Mouse (Mus musculus) urinary bladder, postnatal 10 days (tissue): Measurements from ENCODE around the gene Hist1h2ap.
"Not testable (repeated sequence)": the region's sequence is repeated elsewhere in the genome, so short reads cannot be mapped to it uniquely, and the experiment has no call there.

ENCODE experiments used
- DNase-seq: peaks from one replicate; pipeline ENCODE4 v3.0.0; 2022; ENCODE audit warnings: low spot score

The Hist1h2ap gene

GRCm38 (mm10) chr13:21833461-21833860, at the start of gene Hist1h2ap, which contains the start of gene Hist1h2br:
Hist1h2ap (minus strand) TSS chr13:21833507.
Hist1h2br (plus strand) TSS chr13:21833743.
- DNase-seq: not testable (repeated sequence)

- no peak for DNase-seq
Observed at GRCm38 (mm10) chr13:21882760-21883405, 49.6 kb upstream of the Hist1h2ap start.

GRCm38 (mm10) chr13:21881878-21882669, 48.8 kb upstream of the Hist1h2ap start:
- DNase-seq: no peak

GRCm38 (mm10) chr13:21880735-21881134, 47.4 kb upstream of the Hist1h2ap start:
- no peak for DNase-seq

GRCm38 (mm10) chr13:21865503-21865902, 32.2 kb upstream of the Hist1h2ap start:
- DNase-seq: not testable (repeated sequence)

- no peak for DNase-seq
Observed at GRCm38 (mm10) chr13:21861608-21862007, 28.3 kb upstream of the Hist1h2ap start.

- no peak for DNase-seq
Observed at GRCm38 (mm10) chr13:21855698-21856162, 22.4 kb upstream of the Hist1h2ap start.

GRCm38 (mm10) chr13:21855146-21855545, 21.8 kb upstream of the Hist1h2ap start:
- no peak for DNase-seq

- no peak for DNase-seq
Observed at GRCm38 (mm10) chr13:21852215-21852945, 19.1 kb upstream of the Hist1h2ap start.

GRCm38 (mm10) chr13:21850696-21851095, 17.4 kb upstream of the Hist1h2ap start:
- not testable (repeated sequence) for DNase-seq

GRCm38 (mm10) chr13:21847883-21848282, 14.6 kb upstream of the Hist1h2ap start:
- no peak for DNase-seq

- not testable (repeated sequence) for DNase-seq
Observed at GRCm38 (mm10) chr13:21846356-21846755, 13.0 kb upstream of the Hist1h2ap start.

GRCm38 (mm10) chr13:21840508-21840907, 7.2 kb upstream of the Hist1h2ap start:
- not testable (repeated sequence) for DNase-seq

GRCm38 (mm10) chr13:21831418-21832394, 1.6 kb downstream of the Hist1h2ap start, which contains the start of gene Hist1h4n:
Hist1h4n (minus strand) TSS chr13:21832196.
- DNase-seq: not testable (repeated sequence)

- DNase-seq: no peak
Observed at GRCm38 (mm10) chr13:21830344-21830743, 3.0 kb downstream of the Hist1h2ap start.

- DNase-seq: no peak
Observed at GRCm38 (mm10) chr13:21828511-21828910, 4.8 kb downstream of the Hist1h2ap start.

GRCm38 (mm10) chr13:21820082-21820890, 13.0 kb downstream of the Hist1h2ap start:
- DNase-seq: not testable (repeated sequence)

GRCm38 (mm10) chr13:21812092-21812491, 21.2 kb downstream of the Hist1h2ap start:
- not testable (repeated sequence) for DNase-seq

GRCm38 (mm10) chr13:21811539-21811938, 21.8 kb downstream of the Hist1h2ap start, which contains the start of gene Hist1h4m:
Hist1h4m (plus strand) TSS chr13:21811746.
- DNase-seq: not testable (repeated sequence)

GRCm38 (mm10) chr13:21811074-21811473, 22.2 kb downstream of the Hist1h2ap start:
- DNase-seq: not testable (repeated sequence)
